20 mouse cellular contexts compared by ENCODE assay signal in the genomic region with DNA sequence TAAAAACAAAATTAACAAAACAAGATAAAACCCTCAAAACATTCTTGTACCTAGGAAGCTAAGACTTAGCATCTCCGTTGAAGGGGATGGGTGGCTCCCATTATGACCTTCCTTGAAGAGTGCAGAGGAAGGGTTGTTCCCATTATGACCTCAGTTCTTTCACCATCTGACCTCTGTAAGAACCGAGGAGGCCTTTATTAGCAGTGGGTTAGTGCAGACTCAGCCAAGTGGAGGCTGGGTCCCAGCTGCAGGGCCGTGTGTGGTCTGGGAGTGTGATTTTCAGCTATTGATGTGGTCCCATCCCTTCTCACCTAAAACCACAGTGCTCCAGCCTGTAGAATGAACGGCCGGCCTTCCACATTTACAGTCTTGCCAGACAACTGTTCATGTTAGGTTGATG. TPM values are rescaled to one million over a fixed set of nuclear protein-coding genes. Genes with fewer than 3 reads are reported as not detected.
"Had no signal": no experiment of that assay in that cellular context is flagged by ENCODE, and none has a peak within 500 bp of the region (broad histone marks: within the 10 kb centered on the region; RNA-seq: fewer than 3 reads in every experiment).

No protein-coding gene starts in this region.

- ATAC-seq: hindbrain, postnatal 0 days; intestine, embryonic 16.5 days; liver, embryonic 12.5 days had no signal

- H3K9ac ChIP-seq: heart, embryonic 12.5 days; hindbrain, embryonic 12.5 days; hindbrain, embryonic 14.5 days; limb, embryonic 13.5 days; limb, embryonic 15.5 days; liver, embryonic 12.5 days had no signal

- H3K4me1 ChIP-seq: heart, embryonic 12.5 days; hindbrain, embryonic 10.5 days; hindbrain, embryonic 12.5 days; limb, embryonic 13.5 days; limb, embryonic 15.5 days had no signal

- H3K4me3 ChIP-seq: heart, adult 2 months; heart, embryonic 12.5 days; hindbrain, embryonic 10.5 days; hindbrain, embryonic 12.5 days; limb, embryonic 13.5 days; limb, embryonic 15.5 days; liver, embryonic 12.5 days had no signal

- DNase-seq: gastrocnemius, postnatal 25 days; heart, adult 2 months; heart, postnatal 10 days; heart, postnatal 4 days; kidney, adult 11 months; kidney, adult 8-10 months; kidney, postnatal 10 days; layer of hippocampus, adult 9-11 months; layer of hippocampus, postnatal 36 days; left cerebral cortex, postnatal 4 days had no signal

- H3K27me3 ChIP-seq: heart, embryonic 12.5 days; hindbrain, embryonic 12.5 days; limb, embryonic 13.5 days; limb, embryonic 15.5 days; liver, embryonic 12.5 days had no signal

- H3K4me2 ChIP-seq: heart, embryonic 12.5 days; hindbrain, embryonic 12.5 days; hindbrain, embryonic 14.5 days; limb, embryonic 13.5 days; limb, embryonic 15.5 days; liver, embryonic 12.5 days had no signal

- H3K9me3 ChIP-seq: heart, embryonic 12.5 days; hindbrain, embryonic 10.5 days; hindbrain, embryonic 12.5 days; limb, embryonic 13.5 days; limb, embryonic 15.5 days; liver, embryonic 12.5 days had no signal

- H3K27ac ChIP-seq: heart, adult 2 months; hindbrain, embryonic 10.5 days; hindbrain, embryonic 12.5 days; hindbrain, embryonic 14.5 days; hindbrain, postnatal 0 days; limb, embryonic 13.5 days; limb, embryonic 15.5 days; liver, embryonic 12.5 days had no signal

- H3K36me3 ChIP-seq: heart, embryonic 12.5 days; hindbrain, embryonic 10.5 days; hindbrain, embryonic 12.5 days; limb, embryonic 13.5 days; limb, embryonic 15.5 days; liver, embryonic 12.5 days had no signal

RNA-seq across cellular contexts. Expression of gene Ltc4s, which starts 6.9 kb away (rescaled TPM):
- total RNA-seq: granulocyte monocyte progenitor cell, adult 5-6 weeks had no signal
